Mouse (Mus musculus) ES-E14 (cell line): ENCODE measurements around the gene Nhs.

Experiments
- HCFC1 ChIP-seq: IDR thresholded peaks from 2 replicates; pipeline ENCODE4 v1.6.1; 2012; ENCODE audit warnings: low read length, inconsistent platforms, borderline replicate concordance; ENCODE audit not compliant: insufficient read depth
- MAFK ChIP-seq: IDR thresholded peaks from 2 replicates; pipeline ENCODE4 v1.6.1; 2014; ENCODE audit warnings: mild to moderate bottlenecking, low read depth, low read length, inconsistent platforms; ENCODE audit not compliant: insufficient read depth
- ZC3H11A ChIP-seq: IDR thresholded peaks from 2 replicates; pipeline ENCODE4 v1.6.1; 2012; ENCODE audit warnings: low read depth, mild to moderate bottlenecking, inconsistent platforms, low read length, borderline replicate concordance
- ZNF384 ChIP-seq: IDR thresholded peaks from 2 replicates; pipeline ENCODE4 v1.6.1; 2012; ENCODE audit warnings: low read depth, low read length, inconsistent platforms

- TF ChIP-seq HCFC1: no peak
- TF ChIP-seq ZC3H11A: no peak
- TF ChIP-seq ZNF384: no peak
- no peak for TF ChIP-seq MAFK
These were observed 169.4 kb downstream of the Nhs start for GRCm38 (mm10) chrX:161990171-161990570.
